Mouse (Mus musculus): ENCODE results near the gene Rftn1. TPM values are rescaled to one million over a fixed set of nuclear protein-coding genes. Genes with fewer than 3 reads are reported as not detected.

Gene Rftn1
- total and polyA plus RNA-seq, 3 experiments = 52.5 to 80.6 (median 60.5) TPM

- Histone ChIP-seq H3K27ac (ENCODE audit: insufficient read depth, low read depth) (no peak overlapping the region), H3K27me3 (replicated peaks) (no peaks in the 10 kb centered on the region), H3K79me2 (replicated peaks; ENCODE audit: control insufficient read depth, extremely low read depth, insufficient read depth, poor library complexity, severe bottlenecking) (no peaks in the 10 kb centered on the region), H3K9me3 (replicated peaks; ENCODE audit: low read length) (peaks cover 8% of the 10 kb centered on the region), H3K36me3 (replicated peaks in 1 of 2; ENCODE audit: control insufficient read depth in 1 of 2, insufficient read depth in 1 of 2, low read length in 1 of 2) (peaks cover 7 to 13% of the 10 kb centered on the region in 2 experiments), H3K9ac (ENCODE audit: insufficient read depth, low read depth) (no peak overlapping the region), H3K4me2 (ENCODE audit: insufficient read depth, low read depth, poor library complexity, severe bottlenecking) (no peak overlapping the region), H3K4me1 (ENCODE audit: control insufficient read depth in 1 of 2, insufficient read depth in 2 of 2) (0 out of 4 replicates have a peak, but pooled peaks cover 0 to 2% of the 10 kb centered on the region in 2 experiments), H3K4me3 (replicated peaks in 1 of 3; ENCODE audit: low read depth in 2 of 3, low read length in 2 of 3, poor library complexity in 1 of 3) (no peak overlapping the region)
- dilution Hi-C loops (cut with MboI; ENCODE audit: extremely low pct_ligation_motif_present, extremely low pct_unique_long_range_greater_than_20kb, low sequenced_read_pairs) (no loop called here), in situ Hi-C loops (cut with MboI; ENCODE audit: low pct_ligation_motif_present, low pct_unique_long_range_greater_than_20kb, low sequenced_read_pairs) (loop anchor here (5.0 kb wide), 1 partner anchor 74 kb away; no protein-coding TSS in a partner anchor)
- DNase-seq (ENCODE audit: extremely low read depth) = no peak
- TF ChIP-seq KAT2A (IDR thresholded peaks at IDR 0.05; ENCODE audit: insufficient replicate concordance, low read length) (no peak), CTCF (conservative IDR thresholded peaks at IDR 0.05 in 1 of 2, IDR thresholded peaks at IDR 0.05 in 1 of 2; ENCODE audit: low read depth in 2 of 2, low read length in 2 of 2) (no peak), JUN (IDR thresholded peaks at IDR 0.05; ENCODE audit: insufficient read depth, low read depth, low read length) (no peak), MEF2A (IDR thresholded peaks at IDR 0.05; ENCODE audit: borderline replicate concordance, low read depth, low read length) (no peak), ETS1 (conservative IDR thresholded peaks at IDR 0.05; ENCODE audit: low read depth, low read length) (no peak), MXI1 (IDR thresholded peaks at IDR 0.05; ENCODE audit: low read depth, low read length) (no peak), USF2 (conservative IDR thresholded peaks at IDR 0.05; ENCODE audit: low read depth, low read length) (no peak), RCOR1 (conservative IDR thresholded peaks at IDR 0.05; ENCODE audit: low read depth, low read length) (no peak), IRF4 (IDR thresholded peaks at IDR 0.05; ENCODE audit: low read depth, low read length) (no peak), MAFK (IDR thresholded peaks at IDR 0.05; ENCODE audit: insufficient replicate concordance, low read length) (no peak), POLR2A (IDR thresholded peaks at IDR 0.05; ENCODE audit: low read depth, low read length) (no peak), JUND (conservative IDR thresholded peaks at IDR 0.05; ENCODE audit: low read depth, low read length) (no peak), UBTF (IDR thresholded peaks at IDR 0.05; ENCODE audit: low read depth, low read length) (no peak), GABPA (IDR thresholded peaks at IDR 0.05; ENCODE audit: insufficient replicate concordance, low read depth, low read length) (no peak), TBP (conservative IDR thresholded peaks at IDR 0.05; ENCODE audit: low read depth, low read length) (no peak), POLR2AphosphoS2 (IDR thresholded peaks at IDR 0.05; ENCODE audit: low read depth, low read length) (no peak), ZNF384 (IDR thresholded peaks at IDR 0.05; ENCODE audit: low read depth, low read length) (no peak), ZMIZ1 (IDR thresholded peaks at IDR 0.05; ENCODE audit: low read depth, low read length) (no peak), BHLHE40 (IDR thresholded peaks at IDR 0.05; ENCODE audit: low read depth, low read length) (no peak)
Measured at GRCm38 (mm10) chr17:49982611-49983390, 207.7 kb downstream of the Rftn1 start.

DNA sequence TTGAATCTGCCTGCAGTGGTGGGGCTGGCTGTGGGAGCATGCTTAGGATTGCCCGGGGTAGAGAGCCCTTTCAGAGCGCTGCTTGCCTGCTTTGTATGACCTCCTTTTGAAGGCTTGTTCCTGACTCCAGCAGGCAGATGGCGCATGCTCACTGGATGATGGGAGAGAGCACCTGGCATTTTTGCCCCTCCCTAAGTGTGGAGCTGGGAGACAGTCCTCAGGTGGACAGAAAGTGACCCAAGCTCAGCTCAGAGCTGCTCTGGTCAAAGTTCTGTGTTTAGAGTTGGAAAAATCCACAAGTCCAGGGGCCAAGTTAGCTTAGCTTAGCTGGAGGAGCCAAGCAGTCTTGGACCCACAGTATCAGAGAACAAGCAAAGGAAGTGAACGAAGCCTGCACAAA lies 208.9 kb downstream of the Rftn1 start:
- dilution Hi-C loops (cut with MboI; ENCODE audit: extremely low pct_ligation_motif_present, extremely low pct_unique_long_range_greater_than_20kb, low sequenced_read_pairs) (no loop called here), in situ Hi-C loops (cut with MboI; ENCODE audit: low pct_ligation_motif_present, low pct_unique_long_range_greater_than_20kb, low sequenced_read_pairs) (loop anchor here (5.0 kb wide), 1 partner anchor 76 kb away; no protein-coding TSS in a partner anchor)

More for the DNA sequence above, 208.9 kb downstream of the Rftn1 start:
- no peak for DNase-seq (ENCODE audit: extremely low read depth)
- Histone ChIP-seq H3K36me3 (replicated peaks in 1 of 2; ENCODE audit: control insufficient read depth in 1 of 2, insufficient read depth in 1 of 2, low read length in 1 of 2) (peaks cover 0 to 3% of the 10 kb centered on the region in 2 experiments), H3K4me2 (ENCODE audit: insufficient read depth, low read depth, poor library complexity, severe bottlenecking) (no peak overlapping the region), H3K27me3 (replicated peaks) (no peaks in the 10 kb centered on the region), H3K4me3 (replicated peaks in 1 of 3; ENCODE audit: low read depth in 2 of 3, low read length in 2 of 3, poor library complexity in 1 of 3) (no peak overlapping the region), H3K9me3 (replicated peaks; ENCODE audit: low read length) (peaks cover 8% of the 10 kb centered on the region), H3K79me2 (replicated peaks; ENCODE audit: control insufficient read depth, extremely low read depth, insufficient read depth, poor library complexity, severe bottlenecking) (no peaks in the 10 kb centered on the region), H3K4me1 (ENCODE audit: control insufficient read depth in 1 of 2, insufficient read depth in 2 of 2) (0 out of 4 replicates have a peak, but pooled peaks cover 0 to 2% of the 10 kb centered on the region in 2 experiments), H3K27ac (ENCODE audit: insufficient read depth, low read depth) (no peak overlapping the region), H3K9ac (ENCODE audit: insufficient read depth, low read depth) (no peak overlapping the region)
- TF ChIP-seq RAD21 (IDR thresholded peaks at IDR 0.05; ENCODE audit: low read depth, low read length) = peak; percentile 50
- TF ChIP-seq CTCF (conservative IDR thresholded peaks at IDR 0.05 in 1 of 2, IDR thresholded peaks at IDR 0.05 in 1 of 2; ENCODE audit: low read depth in 2 of 2, low read length in 2 of 2) = peak in 1 of 2 experiments; percentile 36; a peak in 2 of 4 replicates
- TF ChIP-seq SMC3 (IDR thresholded peaks at IDR 0.05; ENCODE audit: low read depth, low read length) = peak; percentile 47
- TF ChIP-seq RCOR1 (conservative IDR thresholded peaks at IDR 0.05; ENCODE audit: low read depth, low read length) = no peak
